ENCODE assay signal across 21 mouse cellular contexts in genomic region chr15:56027197-56027818, GRCm38 (mm10).
DNase-seq lines count a peak whose midpoint lies in the region; ATAC-seq and TF ChIP-seq lines count a peak whose summit lies in the region.
"Had no signal": no experiment of that assay in that cellular context is flagged by ENCODE, and none has a peak within 500 bp of the region (broad histone marks: within the 10 kb centered on the region; RNA-seq: fewer than 3 reads in every experiment).

No protein-coding gene starts in this region.

- H3K4me3 ChIP-seq in hindbrain, embryonic 12.5 days = no peak overlapping the region
- H3K4me3 ChIP-seq in hindbrain, embryonic 10.5 days = no peak overlapping the region
- H3K4me3 ChIP-seq in forebrain, postnatal 0 days (ENCODE audit: low read depth, low read length) = no peak overlapping the region
- H3K4me3 ChIP-seq: gastrocnemius, adult 2 months; heart, embryonic 12.5 days; intestine, embryonic 15.5 days; limb, embryonic 13.5 days; lung, embryonic 15.5 days; midbrain, embryonic 10.5 days had no signal

- no peak overlapping the region for H3K4me2 ChIP-seq in hindbrain, embryonic 12.5 days (replicated peaks)
- H3K4me2 ChIP-seq in forebrain, postnatal 0 days (ENCODE audit: low read depth) = no peak overlapping the region
- H3K4me2 ChIP-seq: heart, embryonic 12.5 days; intestine, embryonic 15.5 days; limb, embryonic 13.5 days; lung, embryonic 15.5 days had no signal

- no peak for DNase-seq in hindbrain, embryonic 10.5 days (ENCODE audit: low spot score)
- DNase-seq in retina, postnatal 1 day = peak; percentile 25
- DNase-seq in retina, embryonic 14.5 days (ENCODE audit: low spot score) = no peak
- peak; percentile 30 for DNase-seq in forebrain, postnatal 0 days
- no peak for DNase-seq in frontal cortex, postnatal 25 days (ENCODE audit: low spot score in 2 of 2)
- no peak for DNase-seq in layer of hippocampus, adult 8-10 months (ENCODE audit: low spot score in 2 of 2)
- no peak for DNase-seq in heart, adult 11 months
- DNase-seq: B cell, adult 2 months; cerebellum, adult 9-11 months; gastrocnemius, adult 2 months; heart, postnatal 14 days; lung, postnatal 4 days; spleen, adult 18-20 months; thymus, postnatal 25 days had no signal

- no peaks in the 10 kb centered on the region for H3K36me3 ChIP-seq in hindbrain, embryonic 12.5 days
- H3K36me3 ChIP-seq in hindbrain, embryonic 10.5 days = no peaks in the 10 kb centered on the region
- no peaks in the 10 kb centered on the region for H3K36me3 ChIP-seq in forebrain, postnatal 0 days (ENCODE audit: insufficient read depth)
- H3K36me3 ChIP-seq: heart, embryonic 12.5 days; intestine, embryonic 15.5 days; limb, embryonic 13.5 days; lung, embryonic 15.5 days; midbrain, embryonic 10.5 days had no signal

- no peak for TF ChIP-seq CTCF in forebrain, postnatal 0 days (IDR thresholded peaks at IDR 0.05; ENCODE audit: low read depth)

- no peaks in the 10 kb centered on the region; the same call in 1 of the 2 replicates for H3K4me1 ChIP-seq in hindbrain, embryonic 12.5 days
- peaks cover 11% of the 10 kb centered on the region; the same call in 1 of the 2 replicates for H3K4me1 ChIP-seq in hindbrain, embryonic 10.5 days (replicated peaks)
- H3K4me1 ChIP-seq in forebrain, postnatal 0 days (ENCODE audit: insufficient read depth) = no peaks in the 10 kb centered on the region
- H3K4me1 ChIP-seq: heart, embryonic 12.5 days; intestine, embryonic 15.5 days; limb, embryonic 13.5 days; lung, embryonic 15.5 days had no signal

- 12% methylated on average over 5 of the region's 5 CpGs for WGBS in hindbrain, embryonic 12.5 days
- WGBS in hindbrain, embryonic 10.5 days = 18% methylated on average over 5 of the region's 5 CpGs
- 9% methylated on average over 5 of the region's 5 CpGs for WGBS in forebrain, postnatal 0 days

- ATAC-seq in hindbrain, embryonic 12.5 days (ENCODE audit: low FRiP score) = peak; percentile 71; the same call in 1 of the 2 replicates
- peak; percentile 69; the same call in 1 of the 2 replicates for ATAC-seq in forebrain, postnatal 0 days
- ATAC-seq: intestine, embryonic 15.5 days had no signal

- no peaks in the 10 kb centered on the region for H3K9me3 ChIP-seq in hindbrain, embryonic 12.5 days (replicated peaks)
- H3K9me3 ChIP-seq in hindbrain, embryonic 10.5 days = no peaks in the 10 kb centered on the region
- no peaks in the 10 kb centered on the region for H3K9me3 ChIP-seq in forebrain, postnatal 0 days (ENCODE audit: low read length)
- H3K9me3 ChIP-seq: heart, embryonic 12.5 days; intestine, embryonic 15.5 days; limb, embryonic 13.5 days; lung, embryonic 15.5 days; midbrain, embryonic 10.5 days had no signal

- H3K9ac ChIP-seq in hindbrain, embryonic 12.5 days = no peak overlapping the region
- H3K9ac ChIP-seq in forebrain, postnatal 0 days = no peak overlapping the region
- H3K9ac ChIP-seq: heart, embryonic 12.5 days; intestine, embryonic 15.5 days; limb, embryonic 13.5 days; liver, embryonic 14.5 days; lung, embryonic 15.5 days had no signal

- H3K27ac ChIP-seq in hindbrain, embryonic 12.5 days = no peak overlapping the region
- H3K27ac ChIP-seq in hindbrain, embryonic 10.5 days = no peak overlapping the region
- H3K27ac ChIP-seq in forebrain, postnatal 0 days (ENCODE audit: low read depth, low read length) = no peak overlapping the region
- H3K27ac ChIP-seq: gastrocnemius, adult 2 months; intestine, embryonic 15.5 days; limb, embryonic 13.5 days; liver, embryonic 14.5 days; lung, embryonic 15.5 days; midbrain, embryonic 10.5 days had no signal

- H3K27me3 ChIP-seq in hindbrain, embryonic 12.5 days = peaks cover 10% of the 10 kb centered on the region
- peaks cover 11% of the 10 kb centered on the region; the same call in 1 of the 2 replicates for H3K27me3 ChIP-seq in hindbrain, embryonic 10.5 days (ENCODE audit: insufficient read depth, poor library complexity, severe bottlenecking)
- no peaks in the 10 kb centered on the region for H3K27me3 ChIP-seq in forebrain, postnatal 0 days (ENCODE audit: insufficient read depth, low read length)
- H3K27me3 ChIP-seq: heart, embryonic 12.5 days; intestine, embryonic 15.5 days; limb, embryonic 13.5 days; lung, embryonic 15.5 days had no signal

Comparison
In these comparisons a context has a peak if more than half of its experiments do, and no peak if none do; other contexts are left out.
1. DNase-seq: peak in retina, postnatal 1 day (single experiment) and forebrain, postnatal 0 days (single experiment); none in hindbrain, embryonic 10.5 days (single experiment), retina, embryonic 14.5 days (single experiment), frontal cortex, postnatal 25 days (0 of 2), layer of hippocampus, adult 8-10 months (0 of 2) and heart, adult 11 months (single experiment).